Mouse (Mus musculus) lung, postnatal 36 days (tissue): Measurements from ENCODE around the gene Mbnl1.

Source experiments
- DNase-seq: peaks from one replicate; pipeline ENCODE4 v3.0.0; 2022; ENCODE audit warnings: mixed read lengths

Mbnl1 gene

GRCm38 (mm10) chr3:60519337-60519736 is 46.7 kb downstream of the Mbnl1 start:
- DNase-seq, result no peak

- DNase-seq, result no peak
Observed at GRCm38 (mm10) chr3:60524127-60524526, 51.5 kb downstream of the Mbnl1 start.

DNA sequence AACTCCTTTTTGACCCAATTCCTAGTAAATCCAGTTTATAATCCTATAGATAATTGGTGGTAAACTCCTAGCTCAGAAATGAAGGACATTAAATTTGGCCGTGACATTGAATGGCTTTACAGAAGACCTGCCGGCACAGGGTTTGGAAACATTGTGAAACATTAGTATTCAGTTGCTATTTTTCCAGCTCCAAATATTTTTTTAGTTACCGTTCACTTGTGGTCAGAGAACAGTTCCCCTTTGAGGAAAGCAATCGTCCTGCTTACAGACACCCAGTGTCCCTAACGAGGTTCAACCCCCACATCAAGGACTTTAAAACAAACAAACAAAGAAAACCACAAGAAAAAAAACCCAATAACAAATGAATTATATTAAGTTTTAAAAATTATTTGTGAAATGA is 58.7 kb downstream of the Mbnl1 start:
- DNase-seq, result no peak

DNA sequence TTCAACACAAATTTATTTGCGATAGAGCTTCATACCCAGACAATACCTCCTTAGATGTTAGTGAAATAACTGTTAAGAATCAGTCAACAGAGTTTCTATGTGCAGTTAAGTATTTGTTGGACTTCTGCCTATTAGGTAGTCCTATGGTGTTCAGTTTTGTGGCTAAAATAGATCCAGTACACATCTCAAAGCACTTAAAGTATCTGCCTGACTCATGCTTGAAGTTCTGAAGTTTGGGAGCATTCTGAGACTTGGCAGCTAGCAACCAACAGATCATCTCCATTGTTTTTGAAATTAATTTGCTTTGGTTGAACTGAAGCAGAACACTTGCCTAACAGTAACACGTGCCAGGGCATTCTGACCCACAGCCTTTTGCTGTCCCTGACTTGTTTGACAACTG is 59.2 kb downstream of the Mbnl1 start:
- no peak for DNase-seq

DNA sequence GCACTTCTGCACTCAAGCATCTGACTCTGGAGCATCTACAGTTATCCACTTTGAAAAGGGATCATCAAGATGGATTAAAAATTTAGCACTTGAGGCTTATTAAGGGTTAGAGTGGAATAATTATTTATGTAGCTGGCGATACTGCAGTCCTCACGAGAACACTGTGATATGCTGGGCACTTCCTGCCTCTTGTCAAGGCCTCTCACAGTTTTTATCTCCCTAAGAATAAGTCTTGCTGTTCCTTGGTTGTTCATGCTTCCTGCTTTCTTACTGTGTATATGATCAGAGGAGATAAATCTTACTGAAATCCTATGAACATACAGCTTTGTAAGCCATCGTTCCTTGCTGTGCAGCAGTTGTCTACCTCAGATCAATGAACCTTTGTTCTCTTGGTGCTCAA is 62.6 kb downstream of the Mbnl1 start:
- no peak for DNase-seq

GRCm38 (mm10) chr3:60537063-60537462 is 64.4 kb downstream of the Mbnl1 start:
- peak; percentile 53 for DNase-seq

DNA sequence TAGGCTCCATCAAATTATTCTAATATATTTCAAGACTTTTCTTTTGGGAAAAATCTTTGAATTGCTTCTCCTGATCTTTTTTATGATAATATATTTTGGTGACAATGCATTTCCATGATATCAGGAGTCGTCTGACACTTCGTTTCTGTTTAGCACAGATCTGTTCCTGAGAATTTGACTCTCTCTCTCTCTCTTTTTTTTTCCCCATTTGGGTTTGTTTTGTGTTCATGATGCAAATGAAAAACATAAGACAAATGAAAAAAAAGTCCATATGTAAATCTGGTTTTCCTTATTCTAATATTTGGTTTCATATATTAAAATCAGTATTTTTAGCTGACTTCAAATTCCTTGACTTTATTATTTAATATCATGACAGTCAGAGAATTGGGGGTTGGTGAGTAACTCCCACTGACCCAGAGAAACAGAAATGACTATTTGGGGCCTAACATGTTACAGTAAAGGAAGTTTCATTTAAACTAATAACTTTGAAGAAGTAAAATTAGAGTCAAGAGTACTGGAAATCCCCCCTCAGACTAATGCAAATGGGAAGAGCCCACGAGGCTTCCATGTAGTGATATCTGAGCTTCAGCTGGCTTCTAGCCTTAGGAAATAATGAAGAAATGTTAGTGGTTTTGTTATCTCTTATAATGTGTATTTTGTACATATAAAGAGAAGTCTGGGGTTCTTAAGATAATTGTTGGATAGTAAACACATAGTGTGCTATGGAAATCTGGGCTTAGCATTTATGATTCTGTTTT is 65.8 kb downstream of the Mbnl1 start:
- no peak for DNase-seq

DNA sequence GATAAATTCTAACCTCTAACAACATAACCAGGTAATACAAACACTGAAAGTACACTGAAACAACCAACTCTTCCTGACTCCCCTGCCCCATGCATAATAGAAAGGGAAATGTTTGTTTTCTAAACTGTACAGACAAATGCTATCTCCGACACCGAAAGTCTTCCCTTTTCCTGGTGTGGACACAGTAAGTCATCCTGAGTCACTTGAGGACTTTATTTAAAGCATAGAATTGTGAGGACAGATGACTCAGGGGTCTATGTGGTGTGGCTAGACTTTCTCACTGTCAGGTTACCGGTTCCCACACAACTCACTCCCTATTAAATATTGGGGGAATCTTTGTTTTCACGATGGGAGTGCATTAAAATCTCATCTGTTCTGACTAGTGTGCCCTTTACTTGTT is 68.5 kb downstream of the Mbnl1 start:
- no peak for DNase-seq

DNA sequence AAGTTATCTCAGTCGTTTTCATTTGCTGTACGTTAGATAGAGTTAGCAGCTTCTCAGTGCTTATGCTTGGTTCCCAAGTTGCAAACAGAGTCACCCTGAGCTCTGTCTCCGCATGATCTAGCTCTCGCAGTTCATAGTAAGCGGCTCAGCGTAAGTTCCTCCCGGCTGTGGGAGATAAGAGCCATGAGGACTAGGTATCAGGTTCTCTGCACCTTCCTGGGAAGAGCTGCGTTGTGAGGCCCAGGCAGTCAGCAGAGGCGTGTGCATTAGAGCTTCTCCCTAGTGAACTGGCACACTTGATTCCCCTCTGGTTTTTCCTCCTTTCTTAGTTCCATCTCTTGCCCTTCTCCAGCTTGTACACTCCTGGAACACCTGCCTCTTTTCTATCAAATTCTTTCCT is 73.6 kb downstream of the Mbnl1 start:
- DNase-seq, result no peak

DNA sequence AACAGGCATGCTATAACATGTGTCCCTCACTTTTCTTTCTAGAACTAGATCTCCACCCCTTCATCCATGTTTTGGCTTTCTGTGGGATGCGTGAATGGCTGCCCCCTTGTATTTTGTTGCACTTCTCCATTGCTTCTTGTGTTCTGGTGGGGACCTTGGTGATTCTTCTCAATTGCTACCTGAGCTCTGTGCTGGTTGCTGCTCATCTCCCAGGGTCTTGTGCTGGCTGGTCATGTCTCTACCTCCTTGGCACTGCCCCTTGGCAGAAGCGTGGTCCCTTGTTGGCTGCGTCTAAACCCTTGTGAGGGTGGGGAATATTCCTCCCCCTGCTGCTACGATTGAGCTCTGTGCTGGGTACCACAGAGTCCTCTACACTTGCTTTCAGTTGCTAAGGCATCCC is 74.3 kb downstream of the Mbnl1 start:
- DNase-seq, result no peak

DNA sequence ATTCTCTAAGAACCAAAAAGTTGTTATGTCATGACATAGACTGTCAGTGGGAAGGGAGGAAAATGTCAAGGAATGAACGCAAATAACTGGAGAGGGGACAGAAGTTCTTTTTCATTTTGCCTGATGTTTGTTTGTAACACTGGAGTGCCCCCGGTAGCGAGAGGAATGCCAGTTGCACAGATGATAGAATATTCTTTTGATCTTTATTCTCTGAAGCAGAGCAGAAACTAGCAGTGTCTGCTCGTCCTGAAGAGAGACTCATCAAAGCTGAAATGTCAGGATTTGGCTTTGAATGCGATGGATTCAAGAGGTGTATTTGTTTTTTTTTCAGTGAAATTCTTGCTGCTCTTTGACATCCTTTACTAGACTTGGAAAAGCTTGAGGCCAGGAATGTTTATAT is 77.9 kb downstream of the Mbnl1 start:
- DNase-seq, result no peak

DNA sequence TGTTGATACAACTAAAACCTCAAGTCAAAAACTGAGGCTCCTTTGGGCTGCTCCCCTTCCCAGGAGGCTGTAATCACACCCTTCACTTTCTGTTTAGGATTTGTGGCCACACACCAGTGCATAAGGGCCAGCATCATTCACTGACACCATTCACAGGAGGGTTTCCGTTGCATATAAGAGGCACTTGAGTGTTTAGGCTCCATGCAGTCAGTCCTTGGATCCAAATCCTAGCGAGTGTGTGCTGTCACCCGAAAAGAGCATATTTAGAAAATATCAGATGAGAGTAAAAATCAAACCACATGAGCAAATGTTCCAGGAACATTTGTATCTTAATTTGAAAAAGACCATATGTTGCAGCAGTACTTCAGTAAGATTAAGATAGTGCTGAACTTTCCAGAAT is 79.0 kb downstream of the Mbnl1 start:
- no peak for DNase-seq

DNA sequence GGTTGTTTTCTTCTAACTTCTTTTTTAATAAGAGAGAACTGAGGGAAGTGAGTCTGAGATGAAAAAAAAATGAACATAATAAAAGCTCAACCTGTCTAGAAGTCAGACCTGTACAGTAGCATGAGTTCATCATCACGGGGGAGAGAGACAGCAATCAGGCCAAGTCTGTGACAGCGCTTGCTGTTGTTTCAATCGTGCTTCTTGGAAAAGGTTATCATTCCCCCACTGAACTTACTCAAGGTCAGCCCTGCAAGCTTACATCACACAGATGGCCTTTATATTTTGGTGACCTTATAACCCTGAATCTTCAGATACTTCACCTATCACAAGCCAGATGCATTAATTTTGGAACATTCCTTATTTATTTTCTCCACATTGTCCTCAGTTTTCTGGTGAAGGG is 80.4 kb downstream of the Mbnl1 start:
- no peak for DNase-seq

GRCm38 (mm10) chr3:60556596-60556995 is 84.0 kb downstream of the Mbnl1 start:
- DNase-seq, result no peak

DNA sequence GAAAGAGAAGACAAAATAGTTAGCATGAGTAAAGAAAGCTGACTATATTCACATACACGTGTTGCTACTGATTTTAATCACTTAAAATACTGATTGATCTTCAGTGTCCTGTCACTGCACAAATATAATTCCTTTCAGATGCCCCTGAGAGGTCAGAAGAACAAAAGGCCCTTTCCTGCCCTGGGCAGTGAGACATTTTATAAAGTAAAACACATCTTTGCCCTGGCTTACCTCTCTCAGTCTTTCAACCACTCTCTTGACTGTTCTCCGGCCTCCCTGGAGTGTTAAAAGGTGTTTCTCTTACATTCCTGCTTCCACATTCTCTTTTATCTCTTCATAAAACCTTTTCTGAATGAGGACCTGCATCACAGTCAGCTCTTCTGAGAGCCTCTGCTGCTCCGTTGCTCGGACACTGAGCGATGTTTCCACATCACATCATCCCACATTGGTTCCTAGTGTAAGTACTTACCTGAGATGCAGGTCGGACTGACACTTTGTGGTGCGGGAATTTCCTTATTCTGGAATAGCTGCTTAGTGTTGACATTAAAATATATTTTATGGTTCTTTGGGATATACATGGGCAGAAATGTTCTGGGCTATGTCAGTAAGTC is 85.7 kb downstream of the Mbnl1 start:
- no peak for DNase-seq

- DNase-seq, result no peak
Observed at GRCm38 (mm10) chr3:60559762-60560161, 87.1 kb downstream of the Mbnl1 start.

DNA sequence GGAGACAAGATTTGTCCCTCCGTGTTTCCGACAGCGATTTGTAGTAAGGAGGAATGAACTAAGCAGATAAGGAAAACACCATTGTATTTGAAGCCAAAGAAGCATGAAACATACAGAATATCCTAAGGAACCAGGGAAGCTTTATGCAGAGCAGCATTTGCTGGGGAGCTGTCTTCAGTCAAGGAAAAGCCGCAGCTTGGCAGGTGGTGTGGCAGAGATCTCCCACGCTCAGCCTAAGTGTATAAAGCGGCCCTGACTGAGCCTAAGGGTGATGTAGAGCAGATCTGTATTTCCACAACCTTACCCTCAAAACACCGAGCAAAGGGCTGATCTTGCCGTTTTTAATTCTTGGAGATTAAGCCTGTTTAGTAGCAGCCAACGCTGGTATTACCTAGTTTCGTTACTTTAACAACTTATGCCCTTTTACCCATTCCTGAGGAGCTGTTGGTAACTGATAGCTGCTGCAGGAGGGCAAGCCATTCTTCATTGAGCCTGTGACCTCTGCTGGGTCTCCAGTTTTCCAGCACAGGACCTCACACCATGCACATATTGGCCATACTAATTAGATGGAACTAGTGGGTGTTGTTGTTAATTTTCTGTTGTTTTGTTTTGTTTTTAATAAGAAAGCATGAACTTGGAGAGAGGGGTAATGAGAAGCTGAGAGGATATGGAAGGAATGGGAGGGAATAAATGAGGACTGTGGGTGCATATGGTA is 91.1 kb downstream of the Mbnl1 start:
- no peak for DNase-seq

GRCm38 (mm10) chr3:60564244-60564643 is 91.6 kb downstream of the Mbnl1 start:
- DNase-seq, result no peak

DNA sequence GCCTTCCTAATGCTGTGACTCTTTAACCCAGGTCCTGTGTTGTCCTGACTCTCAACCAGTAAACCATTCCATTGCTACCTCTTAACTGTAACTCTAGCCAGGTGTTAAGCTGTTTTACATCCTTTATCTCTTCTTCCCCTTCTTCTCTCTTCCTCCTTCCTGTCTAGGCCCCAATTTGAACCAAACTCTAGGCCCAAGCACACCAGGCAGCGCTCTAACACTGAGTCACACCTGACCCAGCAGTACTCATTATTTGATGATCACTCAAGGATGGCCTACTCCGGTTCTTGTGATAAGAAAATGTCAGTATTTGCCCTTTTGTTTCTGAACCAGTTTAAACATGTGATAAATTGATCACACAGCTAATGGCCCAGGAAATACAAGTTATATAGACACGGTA is 92.6 kb downstream of the Mbnl1 start:
- DNase-seq, result no peak

- DNase-seq, result no peak
Observed at GRCm38 (mm10) chr3:60565950-60566349, 93.3 kb downstream of the Mbnl1 start.

DNA sequence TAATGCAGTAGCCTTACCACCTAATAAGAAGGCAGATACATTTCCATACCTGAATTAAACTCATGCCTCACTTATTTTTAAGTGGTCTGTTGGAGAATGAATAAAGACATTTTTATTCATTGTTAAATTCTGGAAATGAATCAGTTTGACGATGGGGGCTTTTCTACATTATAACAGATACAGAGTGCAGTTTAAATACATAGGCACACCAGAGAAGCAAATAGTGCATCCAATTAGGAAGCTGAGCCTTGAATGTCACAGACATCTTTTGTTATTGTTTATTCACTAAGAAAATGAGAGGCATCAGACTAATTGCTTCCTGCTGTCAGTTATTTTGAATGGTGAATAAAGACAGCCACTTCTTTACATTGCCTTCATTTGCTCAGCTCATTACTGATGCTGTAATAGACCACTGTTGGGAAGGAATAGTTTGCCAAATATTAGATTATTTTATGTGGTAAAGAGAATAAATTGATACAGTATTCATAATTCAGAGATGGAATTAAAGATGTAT is 95.6 kb downstream of the Mbnl1 start:
- DNase-seq, result no peak

GRCm38 (mm10) chr3:60568801-60569568 is 96.4 kb downstream of the Mbnl1 start:
- no peak for DNase-seq

- no peak for DNase-seq
Observed at GRCm38 (mm10) chr3:60569781-60570180, 97.2 kb downstream of the Mbnl1 start.
